Mouse (Mus musculus) kidney, embryonic 15.5 days (tissue): Measurements from ENCODE around the gene Rap1gap2. TPM values are rescaled to one million over a fixed set of nuclear protein-coding genes. Genes with fewer than 3 reads are reported as not detected.
A peak's percentile ranks its signal among the peaks of the same experiment; 100 is the strongest.

ENCODE experiments used
- ATAC-seq: fragments of 200-750 bp; cut with Nextera tagmentation; replicated peaks from 2 replicates; pipeline ENCODE4 v1.8.0; 2017; ENCODE audit warnings: moderate TSS enrichment; ENCODE audit not compliant: low FRiP score
- H3K27ac ChIP-seq: fragments of 300-500 bp; sonication (generic); 2 replicates; pipeline ENCODE4 v1.5.1; 2015; ENCODE audit warnings: mild to moderate bottlenecking, inconsistent platforms
- H3K27me3 ChIP-seq: fragments of 300-500 bp; sonication (generic); 2 replicates; pipeline ENCODE4 v1.6.1; 2015; ENCODE audit warnings: inconsistent platforms
- H3K36me3 ChIP-seq: fragments of 300-500 bp; sonication (generic); 2 replicates; pipeline ENCODE4 v1.6.1; 2015; ENCODE audit warnings: inconsistent platforms
- H3K4me1 ChIP-seq: fragments of 300-500 bp; sonication (generic); 2 replicates; pipeline ENCODE4 v1.6.1; 2015; ENCODE audit warnings: inconsistent platforms
- H3K4me2 ChIP-seq: fragments of 300-500 bp; sonication (generic); 2 replicates; pipeline ENCODE4 v1.6.1; 2015; ENCODE audit warnings: moderate library complexity, mild to moderate bottlenecking, inconsistent platforms
- H3K4me3 ChIP-seq: fragments of 300-500 bp; sonication (generic); replicated peaks from 2 replicates; pipeline ENCODE4 v1.5.1; 2015; ENCODE audit warnings: mild to moderate bottlenecking, inconsistent platforms
- H3K9ac ChIP-seq: fragments of 300-500 bp; sonication (generic); 2 replicates; pipeline ENCODE4 v1.6.1; 2015; ENCODE audit warnings: mild to moderate bottlenecking, inconsistent platforms
- H3K9me3 ChIP-seq: fragments of 300-500 bp; sonication (generic); replicated peaks from 2 replicates; pipeline ENCODE4 v1.6.1; 2016; ENCODE audit warnings: inconsistent platforms
- WGBS: fragments of 180-500 bp; shearing (Covaris S2); methylation state at CpG from one replicate; pipeline ENCODE4 v1.1.7; 2015; ENCODE audit warnings: mixed read lengths; 5-methylcytosine and 5-hydroxymethylcytosine counted together
- polyA plus RNA-seq: library from polyadenylated mRNA; unstranded; fragments of >200 nt; fragmentation: Nextera tagmentation; extraction: Ambion mirVana; gene quantifications from 2 replicates; pipeline ENCODE4 v1.2.1, GENCODE M21; 2015

Gene Rap1gap2
- polyA plus RNA-seq, 1 experiment from 2014 or later, result 6.4 TPM

DNA sequence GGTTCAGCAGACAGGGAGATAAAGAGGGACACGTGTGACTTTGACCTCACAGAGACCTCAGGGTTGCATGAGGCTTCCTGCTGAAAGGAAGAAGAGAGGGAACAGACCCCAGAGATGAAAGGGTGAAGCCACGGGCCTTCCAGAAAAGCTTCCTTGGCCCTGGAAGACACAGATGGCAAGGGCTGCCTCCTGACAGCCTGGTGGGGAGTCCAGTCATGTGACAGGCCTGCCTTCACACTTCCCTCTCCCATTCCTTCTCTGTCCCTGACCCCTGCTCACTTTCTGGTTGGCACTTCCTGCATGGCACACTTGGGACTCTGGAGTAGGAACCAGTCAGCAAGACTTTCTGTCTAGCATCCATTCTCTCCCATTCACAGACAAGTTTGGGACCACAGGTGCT lies 148.1 kb downstream of the Rap1gap2 start:
- H3K27ac ChIP-seq, result no peak overlapping the region
- H3K4me2 ChIP-seq, result no peak overlapping the region
- H3K4me3 ChIP-seq, result no peak overlapping the region
- 28% methylated on average over 2 of the region's 2 CpGs for WGBS
- H3K36me3 ChIP-seq, result no peaks in the 10 kb centered on the region
- peaks cover 28% of the 10 kb centered on the region for H3K4me1 ChIP-seq
- no peak for ATAC-seq
- H3K9me3 ChIP-seq, result no peaks in the 10 kb centered on the region
- no peaks in the 10 kb centered on the region for H3K27me3 ChIP-seq
- no peak overlapping the region for H3K9ac ChIP-seq

DNA sequence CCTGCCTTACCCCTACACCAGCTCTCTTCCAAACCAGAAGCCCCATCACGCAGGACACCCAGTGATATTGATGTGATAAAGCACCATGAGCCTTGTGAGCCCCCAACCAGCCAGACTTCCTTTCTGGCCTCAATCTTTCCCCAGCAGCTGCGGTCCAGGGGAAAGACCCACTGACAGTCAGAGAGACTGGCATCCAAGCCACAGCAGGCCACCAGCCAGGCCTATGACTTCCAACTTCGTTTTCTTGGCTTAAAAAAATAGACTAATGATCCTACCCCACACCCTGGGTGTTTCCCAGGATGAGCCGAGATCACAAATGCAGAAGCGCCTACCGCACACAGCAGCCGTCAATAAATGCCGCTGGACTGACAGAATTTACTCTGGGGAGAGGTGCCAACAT lies 151.1 kb downstream of the Rap1gap2 start:
- whole genome bisulfite sequencing, result 84% methylated on average over 8 of the region's 8 CpGs
- no peak overlapping the region for H3K9ac ChIP-seq
- ATAC-seq, result no peak
- peaks cover 12% of the 10 kb centered on the region for H3K4me1 ChIP-seq
- no peaks in the 10 kb centered on the region for H3K27me3 ChIP-seq
- H3K4me3 ChIP-seq, result no peak overlapping the region
- no peaks in the 10 kb centered on the region for H3K36me3 ChIP-seq
- H3K4me2 ChIP-seq, result no peak overlapping the region
- H3K27ac ChIP-seq, result no peak overlapping the region
- no peaks in the 10 kb centered on the region for H3K9me3 ChIP-seq

DNA sequence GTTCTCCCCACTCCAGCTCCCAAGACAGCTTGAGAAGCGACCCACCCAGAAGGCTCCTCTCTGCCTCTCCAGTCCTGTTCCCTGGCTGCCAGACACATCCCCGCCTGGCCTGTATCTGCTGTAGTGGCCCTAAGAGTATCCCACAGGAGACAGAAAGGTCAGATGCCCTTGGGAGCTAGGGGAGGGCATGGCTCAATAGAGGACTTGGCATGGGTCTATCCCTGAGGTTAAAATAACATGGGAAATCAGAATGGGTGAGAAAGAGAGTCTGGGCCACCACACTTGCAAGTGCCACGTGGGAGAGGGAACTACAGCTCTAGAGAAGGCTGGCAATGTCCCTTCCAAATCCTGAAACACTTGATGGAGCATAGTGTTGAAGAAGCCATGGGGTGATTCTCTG lies 152.3 kb downstream of the Rap1gap2 start:
- no peak overlapping the region for H3K4me2 ChIP-seq
- H3K9me3 ChIP-seq, result no peaks in the 10 kb centered on the region
- H3K27ac ChIP-seq, result no peak overlapping the region
- H3K4me1 ChIP-seq, result 0 out of 2 replicates have a peak, but pooled peaks cover 1% of the 10 kb centered on the region
- H3K27me3 ChIP-seq, result no peaks in the 10 kb centered on the region
- H3K9ac ChIP-seq, result no peak overlapping the region
- no peak for ATAC-seq
- 80% methylated on average over 3 of the region's 3 CpGs for WGBS
- no peaks in the 10 kb centered on the region for H3K36me3 ChIP-seq
- no peak overlapping the region for H3K4me3 ChIP-seq

DNA sequence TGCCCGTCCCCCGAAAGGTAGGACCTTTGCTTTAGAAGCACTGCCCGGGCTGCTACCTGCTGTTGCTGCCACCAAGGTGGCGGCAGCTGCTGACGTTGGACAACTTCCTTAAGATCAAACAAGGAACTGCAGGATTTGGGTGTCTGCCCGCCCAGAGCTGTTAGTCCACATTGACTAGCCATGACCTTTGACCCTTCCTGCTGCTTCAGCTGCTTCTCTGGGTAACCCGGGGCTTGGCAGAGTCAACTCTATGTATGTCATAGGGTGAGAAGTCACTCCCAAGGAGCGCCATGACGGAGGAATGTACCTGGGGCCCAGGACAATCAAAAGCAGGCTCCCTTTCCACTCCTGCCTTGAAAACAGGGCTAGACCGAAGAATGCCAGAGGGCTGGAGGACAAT lies 153.5 kb downstream of the Rap1gap2 start:
- H3K4me1 ChIP-seq, result no peaks in the 10 kb centered on the region
- ATAC-seq, result no peak
- no peak overlapping the region for H3K27ac ChIP-seq
- no peak overlapping the region for H3K4me3 ChIP-seq
- WGBS, result 78% methylated on average over 10 of the region's 10 CpGs
- no peak overlapping the region for H3K4me2 ChIP-seq
- H3K36me3 ChIP-seq, result no peaks in the 10 kb centered on the region
- H3K27me3 ChIP-seq, result no peaks in the 10 kb centered on the region
- H3K9ac ChIP-seq, result no peak overlapping the region
- no peaks in the 10 kb centered on the region for H3K9me3 ChIP-seq

DNA sequence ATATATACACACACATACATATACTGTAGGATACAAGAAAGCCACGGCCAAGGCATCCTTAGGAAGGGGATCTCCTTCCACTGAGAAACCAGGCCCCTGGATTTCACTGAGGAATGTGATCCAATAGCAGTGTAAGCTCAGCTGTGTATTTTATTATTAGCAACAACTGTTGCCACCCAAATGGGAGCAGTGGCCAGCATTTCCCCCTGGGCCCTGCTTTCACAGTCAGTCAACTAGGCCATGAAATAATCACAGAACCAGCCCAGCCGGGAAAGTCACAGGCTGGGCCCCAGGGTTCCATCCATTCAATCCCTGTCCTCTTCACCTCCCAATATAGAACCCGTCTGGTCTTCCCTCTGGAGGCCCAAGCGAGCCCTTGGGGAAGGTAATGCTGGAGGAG lies 162.2 kb downstream of the Rap1gap2 start:
- no peak overlapping the region for H3K27ac ChIP-seq
- H3K36me3 ChIP-seq, result no peaks in the 10 kb centered on the region
- peaks cover 4% of the 10 kb centered on the region; the same call in 1 of the 2 replicates for H3K9me3 ChIP-seq
- 74% methylated on average over 4 of the region's 4 CpGs for WGBS
- no peak overlapping the region for H3K4me3 ChIP-seq
- no peaks in the 10 kb centered on the region for H3K4me1 ChIP-seq
- no peak overlapping the region for H3K4me2 ChIP-seq
- H3K27me3 ChIP-seq, result no peaks in the 10 kb centered on the region
- no peak overlapping the region for H3K9ac ChIP-seq
- no peak for ATAC-seq

DNA sequence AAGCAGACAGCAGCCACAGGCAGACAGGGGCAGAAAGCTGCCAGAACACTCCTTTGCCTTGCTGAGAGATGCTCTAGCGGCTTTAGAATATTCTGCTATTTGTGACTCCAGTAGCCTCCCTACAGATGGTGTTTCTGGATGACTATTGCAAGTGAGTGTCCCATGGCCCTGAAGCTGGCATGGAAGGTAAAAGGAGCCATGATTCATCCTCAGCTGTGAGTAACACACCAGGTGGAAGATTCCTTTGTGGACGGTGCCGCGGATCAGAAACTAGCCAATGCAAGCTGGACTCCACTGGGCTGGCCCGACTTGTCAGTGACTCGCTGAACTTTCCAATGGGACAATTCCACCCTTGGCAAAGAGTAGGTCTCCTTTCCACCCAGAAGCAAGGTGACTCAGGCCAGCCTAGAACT lies 162.7 kb downstream of the Rap1gap2 start:
- H3K4me3 ChIP-seq, result no peak overlapping the region
- H3K36me3 ChIP-seq, result no peaks in the 10 kb centered on the region
- no peak overlapping the region for H3K4me2 ChIP-seq
- no peaks in the 10 kb centered on the region for H3K27me3 ChIP-seq
- no peaks in the 10 kb centered on the region for H3K4me1 ChIP-seq
- ATAC-seq, result no peak
- H3K9ac ChIP-seq, result no peak overlapping the region
- H3K9me3 ChIP-seq, result peaks cover 4% of the 10 kb centered on the region; the same call in 1 of the 2 replicates
- WGBS, result 93% methylated on average over 6 of the region's 6 CpGs
- no peak overlapping the region for H3K27ac ChIP-seq

DNA sequence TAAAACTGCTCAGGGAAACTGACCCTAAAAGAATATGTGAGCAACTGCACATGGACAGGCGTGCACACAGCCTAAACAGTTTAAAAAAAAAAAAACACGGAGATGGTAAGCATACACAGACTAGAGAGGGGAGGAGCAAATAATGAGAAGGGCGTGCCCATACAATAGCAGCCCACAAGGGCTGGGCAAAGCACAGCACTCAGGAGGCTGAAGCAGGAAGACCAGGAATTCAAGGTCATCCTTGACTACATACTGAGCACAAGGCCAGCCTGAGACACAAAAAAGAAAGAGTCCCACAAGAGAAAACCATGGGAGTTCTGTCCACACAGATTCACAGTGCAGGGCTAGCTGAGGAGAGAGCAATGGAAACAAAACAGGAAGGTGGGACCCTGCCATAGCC lies 165.1 kb downstream of the Rap1gap2 start:
- Histone ChIP-seq H3K4me1 (no peaks in the 10 kb centered on the region), H3K27ac (no peak overlapping the region), H3K9ac (no peak overlapping the region), H3K36me3 (no peaks in the 10 kb centered on the region), H3K27me3 (no peaks in the 10 kb centered on the region), H3K4me2 (no peak overlapping the region), H3K4me3 (no peak overlapping the region), H3K9me3 (peaks cover 4% of the 10 kb centered on the region; the same call in 1 of the 2 replicates)
- 82% methylated on average over 3 of the region's 3 CpGs for whole genome bisulfite sequencing
- no peak for ATAC-seq

DNA sequence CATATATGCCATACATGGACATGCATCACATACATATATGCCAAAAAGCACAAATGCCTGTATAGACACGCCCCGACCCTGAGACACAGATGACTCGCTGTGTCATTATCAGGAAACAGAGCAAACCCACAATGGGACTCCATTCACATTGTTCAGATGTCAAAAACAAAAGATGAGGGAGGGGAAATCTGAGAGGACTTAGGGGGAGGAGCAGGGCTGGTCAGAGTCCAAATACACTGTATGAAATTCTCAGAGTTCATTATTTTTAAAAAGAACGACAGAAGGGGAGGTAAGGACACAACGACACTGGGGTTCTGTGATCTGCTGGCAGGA lies 166.8 kb downstream of the Rap1gap2 start:
- ATAC-seq, result no peak
- no peak overlapping the region for H3K27ac ChIP-seq
- H3K4me2 ChIP-seq, result no peak overlapping the region
- WGBS, result 88% methylated on average over 5 of the region's 5 CpGs
- H3K9me3 ChIP-seq, result peaks cover 4% of the 10 kb centered on the region; the same call in 1 of the 2 replicates
- H3K36me3 ChIP-seq, result no peaks in the 10 kb centered on the region
- H3K27me3 ChIP-seq, result no peaks in the 10 kb centered on the region
- H3K9ac ChIP-seq, result no peak overlapping the region
- H3K4me3 ChIP-seq, result no peak overlapping the region
- H3K4me1 ChIP-seq, result peaks cover 5% of the 10 kb centered on the region; the same call in 1 of the 2 replicates

DNA sequence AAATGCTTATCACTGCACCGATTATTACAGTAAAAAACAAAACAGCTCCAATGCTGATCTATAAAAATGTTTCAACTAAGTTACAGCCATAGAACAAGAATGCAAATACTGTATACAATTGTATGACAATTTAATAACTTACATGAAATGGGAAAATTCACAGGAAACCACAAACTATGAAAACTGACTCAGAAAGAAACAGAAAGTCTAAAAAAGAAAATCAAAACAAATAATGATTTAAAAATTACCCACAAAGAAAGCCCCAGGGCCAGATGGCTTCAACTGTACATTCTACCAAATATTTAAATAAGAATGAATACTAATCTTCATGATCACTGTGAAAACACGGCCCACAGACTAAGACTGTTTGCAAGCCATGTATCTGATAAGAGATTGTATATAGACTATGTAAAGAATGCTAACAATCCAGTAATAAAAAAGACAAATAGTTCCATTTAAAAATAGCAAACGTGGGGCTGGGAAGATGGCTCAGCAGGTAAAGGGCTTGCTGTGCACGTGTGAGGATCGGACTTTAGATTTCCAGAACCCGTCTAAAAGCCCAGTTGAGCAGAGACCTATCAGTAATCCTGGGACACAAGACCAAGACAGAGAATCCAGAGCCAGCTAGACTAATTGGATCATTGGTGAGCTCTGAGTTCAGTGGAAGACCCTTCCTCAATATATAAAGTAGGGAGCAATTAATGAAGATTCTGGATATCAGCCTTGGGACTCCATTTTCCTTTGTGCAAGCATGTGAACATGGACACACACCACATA lies 167.4 kb downstream of the Rap1gap2 start:
- no peak overlapping the region for H3K4me3 ChIP-seq
- H3K27ac ChIP-seq, result no peak overlapping the region
- no peak overlapping the region for H3K9ac ChIP-seq
- peaks cover 10% of the 10 kb centered on the region; the same call in 1 of the 2 replicates for H3K4me1 ChIP-seq
- 76% methylated on average over 6 of the region's 6 CpGs for WGBS
- ATAC-seq, result no peak
- H3K9me3 ChIP-seq, result peaks cover 4% of the 10 kb centered on the region; the same call in 1 of the 2 replicates
- no peaks in the 10 kb centered on the region for H3K36me3 ChIP-seq
- no peaks in the 10 kb centered on the region for H3K27me3 ChIP-seq
- H3K4me2 ChIP-seq, result no peak overlapping the region

DNA sequence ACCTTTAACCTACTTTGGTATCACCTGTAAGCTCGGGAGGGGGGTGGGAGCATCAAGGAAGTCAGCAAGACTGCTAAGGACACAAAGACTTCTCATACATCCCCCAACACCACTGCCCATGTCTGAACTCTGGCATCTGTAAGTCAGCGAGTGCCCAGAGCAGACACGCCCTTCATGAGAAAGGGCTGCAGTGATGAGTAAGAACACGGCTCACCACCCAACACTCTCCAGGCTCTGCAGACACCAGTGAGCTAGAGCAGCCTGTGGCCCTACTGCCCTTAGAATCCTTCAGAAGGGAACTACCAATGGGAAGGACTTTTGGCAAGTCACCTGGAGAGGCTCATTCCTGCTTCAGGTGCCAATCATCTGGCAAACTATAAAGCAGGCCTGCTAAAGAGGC lies 168.3 kb downstream of the Rap1gap2 start:
- Histone ChIP-seq H3K9ac (no peak overlapping the region), H3K9me3 (peaks cover 4% of the 10 kb centered on the region; the same call in 1 of the 2 replicates), H3K27me3 (no peaks in the 10 kb centered on the region), H3K4me1 (peaks cover 14% of the 10 kb centered on the region; the same call in 1 of the 2 replicates), H3K36me3 (no peaks in the 10 kb centered on the region), H3K4me3 (no peak overlapping the region), H3K4me2 (no peak overlapping the region), H3K27ac (no peak overlapping the region)
- no peak for ATAC-seq
- 89% methylated on average over 4 of the region's 4 CpGs for WGBS

DNA sequence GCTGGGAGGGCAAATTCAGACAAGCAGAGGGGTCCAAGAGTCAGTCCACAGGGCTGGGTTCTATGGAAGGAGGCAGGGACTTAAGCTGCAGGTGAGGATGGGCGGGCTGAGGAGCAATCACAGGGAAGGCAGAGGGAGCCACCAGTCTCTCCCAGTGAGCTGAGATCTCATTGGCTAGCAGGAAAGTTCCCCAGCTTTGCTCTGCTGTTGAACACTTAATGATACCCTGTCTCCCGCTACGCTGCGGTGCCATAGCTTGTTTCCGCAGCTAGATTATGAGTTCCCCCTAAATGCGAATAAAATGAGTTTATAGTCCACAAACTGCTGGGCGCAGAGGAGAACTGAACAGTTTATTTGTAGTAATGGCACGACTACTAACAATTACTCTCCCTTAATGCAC lies 170.6 kb downstream of the Rap1gap2 start:
- Histone ChIP-seq H3K4me2 (no peak overlapping the region), H3K9ac (no peak overlapping the region), H3K4me1 (peaks cover 14% of the 10 kb centered on the region; the same call in 1 of the 2 replicates), H3K27me3 (no peaks in the 10 kb centered on the region), H3K36me3 (no peaks in the 10 kb centered on the region), H3K27ac (no peak overlapping the region), H3K4me3 (no peak overlapping the region), H3K9me3 (peaks cover 4% of the 10 kb centered on the region; the same call in 1 of the 2 replicates)
- ATAC-seq, result no peak
- WGBS, result 77% methylated on average over 8 of the region's 8 CpGs

DNA sequence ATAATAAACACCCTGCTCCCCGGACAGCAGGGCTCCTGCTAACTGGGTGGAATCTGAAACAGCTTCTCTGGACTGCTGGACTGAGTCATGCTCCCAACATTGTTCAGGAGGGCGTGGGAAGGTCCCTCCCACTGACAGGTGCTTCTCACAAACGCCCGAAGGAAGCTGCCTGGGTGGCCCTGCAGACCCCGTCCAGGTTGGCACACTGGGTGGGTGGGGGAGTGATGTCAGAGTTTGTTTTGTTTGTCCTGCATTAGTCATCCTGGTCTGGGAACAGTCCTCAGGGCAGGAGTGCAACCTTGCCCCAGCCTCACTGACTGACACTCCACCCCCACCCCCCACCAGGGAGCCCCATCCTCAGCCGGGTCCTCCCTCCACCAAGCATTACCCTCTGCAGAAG lies 171.5 kb downstream of the Rap1gap2 start:
- no peaks in the 10 kb centered on the region for H3K27me3 ChIP-seq
- 29% methylated on average over 6 of the region's 6 CpGs for WGBS
- no peaks in the 10 kb centered on the region for H3K36me3 ChIP-seq
- H3K4me2 ChIP-seq, result no peak overlapping the region
- H3K4me1 ChIP-seq, result peaks cover 14% of the 10 kb centered on the region; the same call in 1 of the 2 replicates
- no peak overlapping the region for H3K4me3 ChIP-seq
- ATAC-seq, result peak; percentile 53
- no peak overlapping the region for H3K27ac ChIP-seq
- no peak overlapping the region for H3K9ac ChIP-seq
- no peaks in the 10 kb centered on the region for H3K9me3 ChIP-seq
